Mouse (Mus musculus): ENCODE results near the gene Cldn15. TPM values are rescaled to one million over a fixed set of nuclear protein-coding genes. Genes with fewer than 3 reads are reported as not detected.
A peak's percentile ranks its signal among the peaks of the same experiment; 100 is the strongest.

Cldn15 gene
- polyA plus RNA-seq, 1 experiment from 2014 or later = 0.77 TPM

MicroRNA genes within 50 kb of the gene (microRNA counts, 519-probe panel; counts per million panel counts)
- microRNA mmu-miR-702 = 19.3 counts per million

Small RNA genes within 50 kb of the gene (microRNA-seq; reads per million reads assigned to microRNA genes)
- 45.3 reads per million, percentile 43 among the genes with 10 or more reads in this experiment for gene Mir702 (ENCODE audit: borderline number of aligned reads)

Other genes with a start within 250 kb of the Cldn15 start
- gene Col26a1, start 83.4 kb upstream of the Cldn15 start, polyA plus RNA-seq (2014; fragmentation: Nextera tagmentation; extraction: Ambion mirVana) = 92.5 and 125 TPM in 2 replicates
- 73.8 and 93.3 TPM in 2 replicates for gene Ift22, start 58.5 kb upstream of the Cldn15 start, polyA plus RNA-seq (2014; fragmentation: Nextera tagmentation; extraction: Ambion mirVana)
- gene Fis1, start 13.3 kb upstream of the Cldn15 start, polyA plus RNA-seq (2014; fragmentation: Nextera tagmentation; extraction: Ambion mirVana) = 266 and 270 TPM in 2 replicates
- gene Plod3, start 20.4 kb downstream of the Cldn15 start, polyA plus RNA-seq (2014; fragmentation: Nextera tagmentation; extraction: Ambion mirVana) = 51.1 and 62.2 TPM in 2 replicates
- gene Znhit1, start 21.4 kb downstream of the Cldn15 start, polyA plus RNA-seq (2014; fragmentation: Nextera tagmentation; extraction: Ambion mirVana) = 76.6 and 85.8 TPM in 2 replicates
- 0.92 and 1.3 TPM in 2 replicates for gene Vgf, start 59.8 kb downstream of the Cldn15 start, polyA plus RNA-seq (2014; fragmentation: Nextera tagmentation; extraction: Ambion mirVana)
- 136 and 151 TPM in 2 replicates for gene Ap1s1, start 79.5 kb downstream of the Cldn15 start, polyA plus RNA-seq (2014; fragmentation: Nextera tagmentation; extraction: Ambion mirVana)
- gene Serpine1, start 105.7 kb downstream of the Cldn15 start, polyA plus RNA-seq (2014; fragmentation: Nextera tagmentation; extraction: Ambion mirVana) = 0.50 and 0.63 TPM in 2 replicates
- 8.8 and 8.9 TPM in 2 replicates for gene Trim56, start 149.6 kb downstream of the Cldn15 start, polyA plus RNA-seq (2014; fragmentation: Nextera tagmentation; extraction: Ambion mirVana)
- 0.14 TPM in 1 of 2 replicates, not detected in the other for gene Muc3, start 182.7 kb downstream of the Cldn15 start, polyA plus RNA-seq (2014; fragmentation: Nextera tagmentation; extraction: Ambion mirVana)
- gene Muc3a, start 245.8 kb downstream of the Cldn15 start, polyA plus RNA-seq (2014; fragmentation: Nextera tagmentation; extraction: Ambion mirVana) = 0.14 and 0.40 TPM in 2 replicates

Data from embryonic facial prominence, embryonic 14.5 days (tissue).